Mouse (Mus musculus) heart, adult 2 months (tissue): ENCODE measurements around the gene Dbi. TPM values are rescaled to one million over a fixed set of nuclear protein-coding genes. Genes with fewer than 3 reads are reported as not detected.

Experiments used
- DNase-seq, 2 experiments: peaks; one replicate each; pipeline ENCODE4 v3.0.0; 2021
- H3K27ac ChIP-seq: fragments of 200-600 bp; 2 replicates; pipeline ENCODE4 v1.8.1; 2022
- H3K27me3 ChIP-seq: fragments of 200-500 bp; 2 replicates; pipeline ENCODE4 v1.6.1; 2012; ENCODE audit warnings: mild to moderate bottlenecking, low read length, inconsistent platforms, mixed read lengths; ENCODE audit not compliant: control insufficient read depth, insufficient read depth
- H3K36me3 ChIP-seq: fragments of 200-500 bp; 2 replicates; pipeline ENCODE4 v1.6.1; 2012; ENCODE audit warnings: low read length, inconsistent platforms; ENCODE audit not compliant: control insufficient read depth, insufficient read depth
- H3K4me1 ChIP-seq: fragments of 200-500 bp; 2 replicates; pipeline ENCODE4 v1.6.1; 2011; ENCODE audit warnings: low read length; ENCODE audit not compliant: control insufficient read depth, insufficient read depth
- H3K4me3 ChIP-seq: fragments of 200-600 bp; 2 replicates; pipeline ENCODE4 v1.8.1; 2022
- H3K79me2 ChIP-seq: fragments of 200-500 bp; replicated peaks from 2 replicates; pipeline ENCODE4 v1.6.1; 2012; ENCODE audit warnings: mild to moderate bottlenecking, inconsistent platforms, low read length, moderate library complexity, mixed read lengths; ENCODE audit not compliant: control insufficient read depth, insufficient read depth
- H3K9ac ChIP-seq: fragments of 200-500 bp; 2 replicates; pipeline ENCODE4 v1.6.1; 2012; ENCODE audit warnings: low read depth, mild to moderate bottlenecking, control low read depth, inconsistent platforms, low read length, mixed read lengths
- CTCF ChIP-seq: fragments of 200-600 bp; IDR thresholded peaks from 2 replicates; pipeline ENCODE4 v1.8.1; 2022; ENCODE audit warnings: antibody characterized with exemption, mild to moderate bottlenecking, moderate library complexity
- EP300 ChIP-seq: fragments of 200-500 bp; IDR thresholded peaks from 2 replicates; pipeline ENCODE4 v1.6.1; 2011; ENCODE audit warnings: low read depth, low read length, control low read depth; ENCODE audit not compliant: insufficient read depth
- POLR2A ChIP-seq: fragments of 200-500 bp; IDR thresholded peaks from 2 replicates; pipeline ENCODE4 v1.6.1; 2011; ENCODE audit warnings: mild to moderate bottlenecking, low read depth, low read length, control low read depth; ENCODE audit not compliant: insufficient read depth
- WGBS: fragments of 180-500 bp; shearing (Covaris S2); methylation state at CpG from one replicate; pipeline ENCODE4 v1.1.7; 2018; 5-methylcytosine and 5-hydroxymethylcytosine counted together
- intact Hi-C: fragments of 180-260 bp; cut with DNase I; formaldehyde crosslinking; loops from one replicate; pipeline ENCODE4 v1.15.1; 2025
- polyA plus RNA-seq: library from polyadenylated mRNA; depleted of rRNA; stranded (reverse); fragments of >200 nt; gene quantifications from 2 replicates; pipeline ENCODE4 v1.2.3, GENCODE M21; 2012
- total RNA-seq, 2 experiments: library from RNA; stranded (reverse); gene quantifications; 2 replicates each; pipeline ENCODE4 v1.2.3; 2021

The Dbi gene
- total and polyA plus RNA-seq, 3 experiments = 251 to 335 (median 264) TPM

DNA sequence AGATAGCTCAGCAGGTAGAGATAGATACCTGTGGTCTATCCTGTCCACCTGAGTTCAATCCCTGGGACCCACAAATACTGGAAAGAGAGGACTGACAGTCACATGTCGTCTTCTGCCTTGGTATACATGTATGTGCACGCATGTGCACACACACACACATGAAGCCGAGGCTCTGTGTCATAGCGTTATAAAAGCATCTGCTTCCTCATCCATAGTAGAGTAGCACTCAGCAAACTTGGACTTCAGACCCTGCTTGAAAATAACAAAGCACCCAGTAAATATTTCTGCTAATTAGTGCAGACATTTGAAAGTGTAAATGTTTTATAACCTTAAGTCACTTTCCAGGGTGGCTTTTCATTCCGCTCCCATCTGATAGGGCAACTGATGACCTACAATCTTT is 40.6 kb upstream of the Dbi start:
- Histone ChIP-seq H3K36me3 (no peaks in the 10 kb centered on the region), H3K27me3 (no peaks in the 10 kb centered on the region), H3K4me1 (no peaks in the 10 kb centered on the region), H3K9ac (no peak overlapping the region), H3K27ac (no peak overlapping the region), H3K79me2 (no peaks in the 10 kb centered on the region), H3K4me3 (no peak overlapping the region)
- 88% methylated on average over 5 of the region's 5 CpGs for WGBS
- no peak for DNase-seq
- no peak for TF ChIP-seq CTCF
- no peak for TF ChIP-seq EP300
- no peak for TF ChIP-seq POLR2A
- intact Hi-C loops = no loop called here

DNA sequence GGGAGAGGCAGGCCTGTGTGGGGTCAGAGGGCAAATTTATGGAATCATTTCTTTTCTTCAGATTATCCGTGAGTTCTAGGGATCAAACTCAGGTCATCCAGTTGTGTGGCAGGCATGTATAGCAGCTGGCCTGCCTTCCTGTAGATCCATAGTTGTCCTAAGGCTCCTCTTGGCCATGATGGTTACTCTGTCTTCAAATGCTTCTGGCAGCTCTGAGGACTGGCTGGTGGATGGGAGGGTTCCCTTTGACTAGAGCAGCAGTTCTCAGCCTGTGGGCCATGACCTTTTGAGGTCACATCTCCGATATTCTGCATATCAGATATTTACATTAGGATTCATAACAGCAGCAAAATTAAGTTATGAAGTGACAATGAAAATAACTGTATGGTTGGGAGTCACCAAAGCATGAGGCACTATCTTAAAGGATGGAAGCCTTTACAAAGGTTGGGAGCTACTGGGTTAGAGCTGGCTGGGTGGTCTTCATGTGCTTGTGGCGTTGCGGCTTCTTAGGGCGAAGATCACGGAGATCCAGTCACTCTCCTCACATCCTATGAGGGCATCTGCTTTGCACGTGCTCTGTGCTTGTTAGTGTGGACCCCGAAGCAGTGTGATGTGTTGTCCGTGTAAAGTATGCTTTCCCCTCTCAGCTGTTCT is 37.7 kb upstream of the Dbi start:
- no peak overlapping the region for H3K27ac ChIP-seq
- WGBS = 94% methylated on average over 9 of the region's 9 CpGs
- no peaks in the 10 kb centered on the region for H3K79me2 ChIP-seq
- intact Hi-C loops = no loop called here
- H3K9ac ChIP-seq = no peak overlapping the region
- no peaks in the 10 kb centered on the region for H3K36me3 ChIP-seq
- DNase-seq = no peak
- no peaks in the 10 kb centered on the region for H3K27me3 ChIP-seq
- TF ChIP-seq EP300 (no peak), CTCF (no peak), POLR2A (no peak)
- no peak overlapping the region for H3K4me3 ChIP-seq
- H3K4me1 ChIP-seq = no peaks in the 10 kb centered on the region

- WGBS = 8% methylated on average over 1 of the region's 1 CpGs
- DNase-seq = no peak
- TF ChIP-seq POLR2A (no peak), CTCF (peak; percentile 94)
Observed at GRCm38 (mm10) chr1:120155325-120155724, 34.4 kb upstream of the Dbi start.

GRCm38 (mm10) chr1:120154232-120154631 is 33.4 kb upstream of the Dbi start:
- intact Hi-C loops = loop anchor here (1.0 to 5.0 kb wide), 2 partner anchors 56 to 122 kb away; no protein-coding TSS in a partner anchor

More at GRCm38 (mm10) chr1:120155325-120155724, 34.4 kb upstream of the Dbi start:
- Histone ChIP-seq H3K27me3 (no peaks in the 10 kb centered on the region), H3K36me3 (no peaks in the 10 kb centered on the region), H3K79me2 (no peaks in the 10 kb centered on the region), H3K4me1 (no peaks in the 10 kb centered on the region), H3K9ac (no peak overlapping the region), H3K4me3 (no peak overlapping the region), H3K27ac (no peak overlapping the region)
- intact Hi-C loops = no loop called here

GRCm38 (mm10) chr1:120146994-120147393 is 26.1 kb upstream of the Dbi start:
- no peaks in the 10 kb centered on the region for H3K36me3 ChIP-seq
- TF ChIP-seq POLR2A = no peak
- peak; percentile 70 for TF ChIP-seq CTCF
- intact Hi-C loops = loop anchor here (2.0 kb wide), 1 partner anchor 48 kb away; no protein-coding TSS in a partner anchor
- H3K4me3 ChIP-seq = no peak overlapping the region
- H3K27me3 ChIP-seq = no peaks in the 10 kb centered on the region
- H3K4me1 ChIP-seq = no peaks in the 10 kb centered on the region
- H3K9ac ChIP-seq = no peak overlapping the region
- H3K79me2 ChIP-seq = no peaks in the 10 kb centered on the region
- H3K27ac ChIP-seq = no peak overlapping the region
- DNase-seq = no peak

More at GRCm38 (mm10) chr1:120154232-120154631, 33.4 kb upstream of the Dbi start:
- H3K4me1 ChIP-seq = no peaks in the 10 kb centered on the region
- H3K27ac ChIP-seq = no peak overlapping the region
- H3K27me3 ChIP-seq = no peaks in the 10 kb centered on the region
- DNase-seq = no peak
- H3K79me2 ChIP-seq = no peaks in the 10 kb centered on the region
- H3K36me3 ChIP-seq = no peaks in the 10 kb centered on the region
- no peak for TF ChIP-seq EP300
- peak; percentile 77 for TF ChIP-seq CTCF
- TF ChIP-seq POLR2A = no peak
- no peak overlapping the region for H3K9ac ChIP-seq
- no peak overlapping the region for H3K4me3 ChIP-seq

DNA sequence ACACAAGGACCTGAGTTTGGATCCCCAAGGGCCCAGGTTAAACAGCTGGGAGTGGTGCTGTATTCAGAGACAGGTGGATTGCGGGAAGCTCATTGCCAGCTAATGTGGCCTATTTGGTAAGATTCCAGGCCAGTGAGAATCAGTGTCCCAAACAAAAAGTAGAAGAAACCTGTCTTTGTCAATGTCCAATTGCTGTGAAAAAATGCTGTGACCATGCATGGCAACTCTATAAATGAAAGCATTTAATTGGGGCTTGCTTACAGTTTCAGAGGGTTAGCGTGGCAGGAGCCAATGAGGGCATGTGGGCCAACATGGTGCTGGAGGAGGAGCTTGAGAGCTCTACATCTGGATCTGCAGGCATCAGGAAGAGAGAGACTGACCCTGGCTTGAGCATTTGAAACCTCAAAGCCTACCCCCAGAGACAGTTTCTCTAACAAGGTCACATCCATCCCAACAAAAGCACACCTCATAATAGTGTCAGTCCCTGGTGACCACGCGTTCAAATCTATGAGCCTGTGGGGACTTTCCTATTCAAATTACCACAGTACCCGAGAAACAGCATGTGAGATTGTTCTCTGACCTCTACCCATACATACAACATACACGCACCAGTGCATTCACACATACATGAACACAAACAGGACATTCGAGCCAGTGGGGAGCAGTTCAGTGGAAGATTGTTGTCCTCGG is 24.8 kb upstream of the Dbi start:
- DNase-seq = no peak
- Histone ChIP-seq H3K36me3 (no peaks in the 10 kb centered on the region), H3K27ac (no peak overlapping the region), H3K9ac (no peak overlapping the region), H3K79me2 (no peaks in the 10 kb centered on the region), H3K4me3 (no peak overlapping the region), H3K27me3 (no peaks in the 10 kb centered on the region), H3K4me1 (no peaks in the 10 kb centered on the region)
- TF ChIP-seq POLR2A = no peak
- no peak for TF ChIP-seq EP300
- no peak for TF ChIP-seq CTCF
- intact Hi-C loops = loop anchor here (2.0 kb wide), 1 partner anchor 47 kb away; no protein-coding TSS in a partner anchor
- WGBS = 89% methylated on average over 8 of the region's 8 CpGs
